Mouse (Mus musculus): ENCODE results near the gene Syt6. TPM values are rescaled to one million over a fixed set of nuclear protein-coding genes. Genes with fewer than 3 reads are reported as not detected.

The Syt6 gene
- polyA plus RNA-seq, 1 experiment from 2014 or later = 22.1 TPM

- H3K27me3 ChIP-seq = no peaks in the 10 kb centered on the region
- H3K27ac ChIP-seq (replicated peaks) = no peak overlapping the region
- ATAC-seq (replicated peaks) = no peak
- H3K4me1 ChIP-seq = peaks cover under 1% of the 10 kb centered on the region; the same call in 1 of the 2 replicates
- H3K4me2 ChIP-seq (replicated peaks) = no peak overlapping the region
- H3K9ac ChIP-seq (replicated peaks) = no peak overlapping the region
- H3K4me3 ChIP-seq = no peak overlapping the region
- no peaks in the 10 kb centered on the region for H3K36me3 ChIP-seq
- 98% methylated on average over 3 of the region's 3 CpGs for WGBS
- no peaks in the 10 kb centered on the region for H3K9me3 ChIP-seq
Measured at GRCm38 (mm10) chr3:103663385-103663784, 88.4 kb downstream of the Syt6 start.

GRCm38 (mm10) chr3:103672113-103672512, 97.1 kb downstream of the Syt6 start:
- no peaks in the 10 kb centered on the region for H3K27me3 ChIP-seq
- H3K9me3 ChIP-seq = no peaks in the 10 kb centered on the region
- H3K36me3 ChIP-seq = no peaks in the 10 kb centered on the region
- no peak for ATAC-seq (replicated peaks)
- no peak overlapping the region for H3K27ac ChIP-seq (replicated peaks)
- no peak overlapping the region for H3K9ac ChIP-seq (replicated peaks)
- no peaks in the 10 kb centered on the region for H3K4me1 ChIP-seq
- no peak overlapping the region for H3K4me2 ChIP-seq (replicated peaks)
- no peak overlapping the region for H3K4me3 ChIP-seq
- 78% methylated on average over 4 of the region's 4 CpGs for WGBS

GRCm38 (mm10) chr3:103672716-103673115, 97.7 kb downstream of the Syt6 start:
- no peaks in the 10 kb centered on the region for H3K9me3 ChIP-seq
- WGBS = 41% methylated on average over 7 of the region's 7 CpGs
- no peak overlapping the region for H3K4me2 ChIP-seq (replicated peaks)
- no peak overlapping the region for H3K9ac ChIP-seq (replicated peaks)
- no peak overlapping the region for H3K4me3 ChIP-seq
- H3K36me3 ChIP-seq = no peaks in the 10 kb centered on the region
- ATAC-seq (replicated peaks) = no peak
- H3K27ac ChIP-seq (replicated peaks) = no peak overlapping the region
- H3K27me3 ChIP-seq = no peaks in the 10 kb centered on the region
- H3K4me1 ChIP-seq = no peaks in the 10 kb centered on the region

GRCm38 (mm10) chr3:103678811-103679210, 103.8 kb downstream of the Syt6 start:
- 18% methylated on average over 6 of the region's 6 CpGs for WGBS
- Histone ChIP-seq H3K9ac (replicated peaks) (no peak overlapping the region), H3K36me3 (no peaks in the 10 kb centered on the region), H3K27ac (replicated peaks) (no peak overlapping the region), H3K4me1 (peaks cover 8% of the 10 kb centered on the region), H3K27me3 (no peaks in the 10 kb centered on the region), H3K9me3 (no peaks in the 10 kb centered on the region), H3K4me2 (replicated peaks) (no peak overlapping the region), H3K4me3 (no peak overlapping the region)
- no peak for ATAC-seq (replicated peaks)

- WGBS = 54% methylated on average over 4 of the region's 4 CpGs
- no peaks in the 10 kb centered on the region for H3K36me3 ChIP-seq
- no peak for ATAC-seq (replicated peaks)
- no peaks in the 10 kb centered on the region for H3K9me3 ChIP-seq
- no peak overlapping the region for H3K27ac ChIP-seq (replicated peaks)
- no peaks in the 10 kb centered on the region for H3K27me3 ChIP-seq
- no peak overlapping the region for H3K4me2 ChIP-seq (replicated peaks)
- H3K4me1 ChIP-seq = peaks cover 8% of the 10 kb centered on the region
- H3K4me3 ChIP-seq = no peak overlapping the region
- no peak overlapping the region for H3K9ac ChIP-seq (replicated peaks)
Measured at GRCm38 (mm10) chr3:103682473-103682872, 107.4 kb downstream of the Syt6 start.

- Histone ChIP-seq H3K4me1 (peaks cover 8% of the 10 kb centered on the region), H3K9me3 (no peaks in the 10 kb centered on the region), H3K9ac (replicated peaks) (no peak overlapping the region), H3K4me3 (peak overlapping the region; percentile 8; the same call in 1 of the 2 replicates), H3K36me3 (no peaks in the 10 kb centered on the region), H3K27me3 (no peaks in the 10 kb centered on the region), H3K4me2 (replicated peaks) (peak overlapping the region; percentile 26), H3K27ac (replicated peaks) (no peak overlapping the region)
- WGBS = 3% methylated on average over 21 of the region's 21 CpGs
- no peak for ATAC-seq (replicated peaks)
Measured at GRCm38 (mm10) chr3:103683234-103683965, 108.4 kb downstream of the Syt6 start.

GRCm38 (mm10) chr3:103683966-103684319, 108.9 kb downstream of the Syt6 start:
- H3K27me3 ChIP-seq = no peaks in the 10 kb centered on the region
- WGBS = 36% methylated on average over 5 of the region's 5 CpGs
- H3K27ac ChIP-seq (replicated peaks) = no peak overlapping the region
- H3K36me3 ChIP-seq = no peaks in the 10 kb centered on the region
- no peak overlapping the region for H3K4me3 ChIP-seq
- H3K4me1 ChIP-seq = peaks cover 8% of the 10 kb centered on the region
- H3K9me3 ChIP-seq = no peaks in the 10 kb centered on the region
- H3K9ac ChIP-seq (replicated peaks) = no peak overlapping the region
- H3K4me2 ChIP-seq (replicated peaks) = no peak overlapping the region
- ATAC-seq (replicated peaks) = no peak

GRCm38 (mm10) chr3:103689043-103689442, 114.0 kb downstream of the Syt6 start:
- Histone ChIP-seq H3K9me3 (no peaks in the 10 kb centered on the region), H3K9ac (replicated peaks) (no peak overlapping the region), H3K4me1 (no peaks in the 10 kb centered on the region), H3K4me3 (no peak overlapping the region), H3K4me2 (replicated peaks) (no peak overlapping the region), H3K27me3 (no peaks in the 10 kb centered on the region), H3K27ac (replicated peaks) (no peak overlapping the region), H3K36me3 (no peaks in the 10 kb centered on the region)
- 73% methylated on average over 1 of the region's 1 CpGs for WGBS
- no peak for ATAC-seq (replicated peaks)

- Histone ChIP-seq H3K4me1 (no peaks in the 10 kb centered on the region), H3K27me3 (no peaks in the 10 kb centered on the region), H3K9me3 (no peaks in the 10 kb centered on the region), H3K4me2 (replicated peaks) (no peak overlapping the region), H3K9ac (replicated peaks) (no peak overlapping the region), H3K27ac (replicated peaks) (no peak overlapping the region), H3K4me3 (no peak overlapping the region), H3K36me3 (no peaks in the 10 kb centered on the region)
- 89% methylated on average over 3 of the region's 3 CpGs for WGBS
- ATAC-seq (replicated peaks) = no peak
Measured at GRCm38 (mm10) chr3:103690506-103690905, 115.5 kb downstream of the Syt6 start.

Small RNA genes within 50 kb of the gene (microRNA-seq; reads per million reads assigned to microRNA genes)
- not detected for gene Gm25325

Other genes starting within 250 kb of the Syt6 start
- gene Atg4a-ps, start 70.8 kb downstream of the Syt6 start, polyA plus RNA-seq (2015; fragmentation: Nextera tagmentation; extraction: Ambion mirVana) = 0.24 TPM in 1 of 2 replicates, not detected in the other
- gene Olfml3, start 162.8 kb downstream of the Syt6 start, polyA plus RNA-seq (2015; fragmentation: Nextera tagmentation; extraction: Ambion mirVana) = 5.1 and 5.3 TPM in 2 replicates
- not detected in 2 replicates for gene Gm10964, start 164.1 kb downstream of the Syt6 start, polyA plus RNA-seq (2015; fragmentation: Nextera tagmentation; extraction: Ambion mirVana)
- gene Hipk1, start 216.3 kb downstream of the Syt6 start, polyA plus RNA-seq (2015; fragmentation: Nextera tagmentation; extraction: Ambion mirVana) = 13.0 and 13.5 TPM in 2 replicates
- 24.2 and 26.8 TPM in 2 replicates for gene Dclre1b, start 234.2 kb downstream of the Syt6 start, polyA plus RNA-seq (2015; fragmentation: Nextera tagmentation; extraction: Ambion mirVana)
- 21.4 and 23.5 TPM in 2 replicates for gene Ap4b1, start 234.3 kb downstream of the Syt6 start, polyA plus RNA-seq (2015; fragmentation: Nextera tagmentation; extraction: Ambion mirVana)
- gene Gm43064, start 234.3 kb downstream of the Syt6 start, polyA plus RNA-seq (2015; fragmentation: Nextera tagmentation; extraction: Ambion mirVana) = 0.37 TPM in 1 of 2 replicates, not detected in the other